Mouse (Mus musculus): ENCODE measurements around the gene Tgm7.

- TF ChIP-seq CTCF (IDR thresholded peaks at IDR 0.05; ENCODE audit: insufficient read depth, low read length), result no peak
- TF ChIP-seq POLR2A (IDR thresholded peaks at IDR 0.05; ENCODE audit: borderline replicate concordance, extremely low read depth, low read depth, low read length), result peak; percentile 73
Observed at GRCm38 (mm10) chr2:121140018-121140882, 30.7 kb upstream of the Tgm7 start, which contains the start of the genes Adal and Lcmt2.
